Mouse (Mus musculus) hindbrain, embryonic 11.5 days (tissue): ENCODE measurements at regions not wholly inside any gene's neighbourhood (a gene's known extent, or its start where the extent isn't known, plus 50 kb on each side); places are given as distances from the start of the nearest gene placed in this dataset.

Experiments
- ATAC-seq: fragments of 200-750 bp; cut with Nextera tagmentation; 2 replicates; pipeline ENCODE4 v1.8.0; 2017; ENCODE audit warnings: mild to moderate bottlenecking, moderate TSS enrichment, moderate library complexity; ENCODE audit not compliant: low FRiP score
- DNase-seq: peaks from one replicate; pipeline ENCODE4 v3.0.0-alpha.2; 2015; ENCODE audit warnings: low spot score
- H3K27ac ChIP-seq: fragments of 300-500 bp; sonication (generic); 2 replicates; pipeline ENCODE4 v1.5.1; 2014; ENCODE audit warnings: mild to moderate bottlenecking, low read depth, low read length
- H3K27me3 ChIP-seq: fragments of 300-500 bp; sonication (generic); 2 replicates; pipeline ENCODE4 v1.6.1; 2014; ENCODE audit warnings: mild to moderate bottlenecking, low read length, moderate library complexity, mixed read lengths; ENCODE audit not compliant: control insufficient read depth, insufficient read depth
- H3K36me3 ChIP-seq: fragments of 300-500 bp; sonication (generic); 2 replicates; pipeline ENCODE4 v1.6.1; 2014; ENCODE audit warnings: mild to moderate bottlenecking, low read length, moderate library complexity, mixed read lengths; ENCODE audit not compliant: control insufficient read depth, insufficient read depth
- H3K4me1 ChIP-seq: fragments of 300-500 bp; sonication (generic); replicated peaks from 2 replicates; pipeline ENCODE4 v1.6.1; 2014; ENCODE audit warnings: low read length, mixed read lengths; ENCODE audit not compliant: control insufficient read depth, insufficient read depth
- H3K4me2 ChIP-seq: fragments of 300-500 bp; sonication (generic); replicated peaks from 2 replicates; pipeline ENCODE4 v1.6.1; 2014; ENCODE audit warnings: mild to moderate bottlenecking, low read depth, low read length
- H3K4me3 ChIP-seq: fragments of 300-500 bp; sonication (generic); 2 replicates; pipeline ENCODE4 v1.5.1; 2014; ENCODE audit warnings: low read depth, low read length
- H3K9ac ChIP-seq: fragments of 300-500 bp; sonication (generic); 2 replicates; pipeline ENCODE4 v1.6.1; 2014; ENCODE audit warnings: low read depth, low read length
- H3K9me3 ChIP-seq: fragments of 300-500 bp; sonication (generic); 2 replicates; pipeline ENCODE4 v1.6.1; 2016; ENCODE audit warnings: low read length; ENCODE audit not compliant: control insufficient read depth
- WGBS: fragments of 180-500 bp; shearing (Covaris S2); extraction: QIAGEN DNeasy Blood & Tissue Kit; methylation state at CpG from one replicate; pipeline ENCODE4 v1.1.7; 2014; 5-methylcytosine and 5-hydroxymethylcytosine counted together

GRCm38 (mm10) chr10:30470831-30471230, 129.7 kb downstream of the Trmt11 start:
- Histone ChIP-seq H3K9me3 (no peaks in the 10 kb centered on the region), H3K4me3 (no peak overlapping the region), H3K36me3 (no peaks in the 10 kb centered on the region), H3K27me3 (no peaks in the 10 kb centered on the region), H3K4me1 (no peaks in the 10 kb centered on the region), H3K27ac (no peak overlapping the region), H3K4me2 (no peak overlapping the region), H3K9ac (no peak overlapping the region)
- ATAC-seq, result no peak
- no peak for DNase-seq
- 82% methylated on average over 3 of the region's 3 CpGs for WGBS

GRCm38 (mm10) chr10:30450616-30451015, 149.9 kb downstream of the Trmt11 start:
- H3K4me3 ChIP-seq, result no peak overlapping the region
- H3K27ac ChIP-seq, result no peak overlapping the region
- H3K36me3 ChIP-seq, result no peaks in the 10 kb centered on the region
- no peaks in the 10 kb centered on the region for H3K4me1 ChIP-seq
- no peak for DNase-seq
- H3K9ac ChIP-seq, result no peak overlapping the region
- no peak overlapping the region for H3K4me2 ChIP-seq
- no peaks in the 10 kb centered on the region for H3K9me3 ChIP-seq
- H3K27me3 ChIP-seq, result no peaks in the 10 kb centered on the region
- WGBS, result 89% methylated on average over 4 of the region's 4 CpGs
- no peak for ATAC-seq

GRCm38 (mm10) chr10:30447057-30447456, 153.5 kb downstream of the Trmt11 start:
- Histone ChIP-seq H3K27me3 (no peaks in the 10 kb centered on the region), H3K36me3 (no peaks in the 10 kb centered on the region), H3K27ac (no peak overlapping the region), H3K9me3 (no peaks in the 10 kb centered on the region), H3K4me2 (no peak overlapping the region), H3K9ac (no peak overlapping the region), H3K4me3 (no peak overlapping the region), H3K4me1 (no peaks in the 10 kb centered on the region)
- WGBS, result 91% methylated on average over 2 of the region's 2 CpGs
- ATAC-seq (no peak), DNase-seq (no peak)

- no peak overlapping the region for H3K27ac ChIP-seq
- DNase-seq (no peak), ATAC-seq (no peak)
- 81% methylated on average over 1 of the region's 1 CpGs for WGBS
- H3K4me3 ChIP-seq, result no peak overlapping the region
- no peaks in the 10 kb centered on the region for H3K36me3 ChIP-seq
- H3K9me3 ChIP-seq, result no peaks in the 10 kb centered on the region
- H3K9ac ChIP-seq, result no peak overlapping the region
- no peaks in the 10 kb centered on the region for H3K27me3 ChIP-seq
- no peak overlapping the region for H3K4me2 ChIP-seq
- H3K4me1 ChIP-seq, result no peaks in the 10 kb centered on the region
Observed at GRCm38 (mm10) chr10:30446572-30446971, 154.0 kb downstream of the Trmt11 start.

- ATAC-seq, result no peak
- Histone ChIP-seq H3K9me3 (no peaks in the 10 kb centered on the region), H3K4me3 (no peak overlapping the region), H3K27ac (no peak overlapping the region), H3K9ac (no peak overlapping the region), H3K27me3 (no peaks in the 10 kb centered on the region), H3K4me1 (no peaks in the 10 kb centered on the region), H3K36me3 (no peaks in the 10 kb centered on the region), H3K4me2 (no peak overlapping the region)
- 40% methylated on average over 2 of the region's 2 CpGs for WGBS
- DNase-seq, result no peak
Observed at GRCm38 (mm10) chr10:30439802-30440201, 160.7 kb downstream of the Trmt11 start.

GRCm38 (mm10) chr10:30426420-30426923, 174.1 kb downstream of the Trmt11 start:
- no peak overlapping the region for H3K27ac ChIP-seq
- no peak overlapping the region for H3K4me2 ChIP-seq
- no peaks in the 10 kb centered on the region for H3K9me3 ChIP-seq
- whole genome bisulfite sequencing, result 87% methylated on average over 4 of the region's 4 CpGs
- H3K27me3 ChIP-seq, result no peaks in the 10 kb centered on the region
- no peak overlapping the region for H3K9ac ChIP-seq
- H3K4me3 ChIP-seq, result no peak overlapping the region
- DNase-seq (no peak), ATAC-seq (no peak)
- H3K36me3 ChIP-seq, result no peaks in the 10 kb centered on the region
- no peaks in the 10 kb centered on the region for H3K4me1 ChIP-seq

- no peak overlapping the region for H3K9ac ChIP-seq
- no peak overlapping the region for H3K4me3 ChIP-seq
- H3K27me3 ChIP-seq, result no peaks in the 10 kb centered on the region
- H3K36me3 ChIP-seq, result no peaks in the 10 kb centered on the region
- WGBS, result 56% methylated on average over 6 of the region's 6 CpGs
- ATAC-seq (no peak), DNase-seq (peak; percentile 51)
- H3K9me3 ChIP-seq, result no peaks in the 10 kb centered on the region
- H3K4me2 ChIP-seq, result no peak overlapping the region
- no peak overlapping the region for H3K27ac ChIP-seq
- H3K4me1 ChIP-seq, result no peaks in the 10 kb centered on the region
Observed at GRCm38 (mm10) chr10:30419391-30420043, 181.0 kb downstream of the Trmt11 start.

- 75% methylated on average over 3 of the region's 3 CpGs for WGBS
- DNase-seq (no peak), ATAC-seq (no peak)
- H3K27me3 ChIP-seq, result peaks cover 2% of the 10 kb centered on the region; the same call in 1 of the 2 replicates
- H3K4me1 ChIP-seq, result no peaks in the 10 kb centered on the region
- H3K4me3 ChIP-seq, result no peak overlapping the region
- H3K4me2 ChIP-seq, result no peak overlapping the region
- no peak overlapping the region for H3K9ac ChIP-seq
- H3K9me3 ChIP-seq, result no peaks in the 10 kb centered on the region
- H3K36me3 ChIP-seq, result no peaks in the 10 kb centered on the region
- H3K27ac ChIP-seq, result no peak overlapping the region
Observed at GRCm38 (mm10) chr10:30416314-30416713, 184.2 kb downstream of the Trmt11 start.

GRCm38 (mm10) chr10:30411736-30412135, 188.8 kb downstream of the Trmt11 start:
- no peaks in the 10 kb centered on the region for H3K4me1 ChIP-seq
- H3K27me3 ChIP-seq, result peaks cover 18% of the 10 kb centered on the region
- H3K27ac ChIP-seq, result no peak overlapping the region
- no peak for ATAC-seq
- DNase-seq, result no peak
- H3K9me3 ChIP-seq, result no peaks in the 10 kb centered on the region
- H3K36me3 ChIP-seq, result no peaks in the 10 kb centered on the region
- no peak overlapping the region for H3K4me2 ChIP-seq
- H3K4me3 ChIP-seq, result no peak overlapping the region
- H3K9ac ChIP-seq, result no peak overlapping the region
